Mouse (Mus musculus): Measurements from ENCODE around the gene Tns2. TPM values are rescaled to one million over a fixed set of nuclear protein-coding genes. Genes with fewer than 3 reads are reported as not detected.
A peak's percentile ranks its signal among the peaks of the same experiment; 100 is the strongest.

Tns2 gene
- polyA plus RNA-seq, 1 experiment: 1.4 TPM

DNA sequence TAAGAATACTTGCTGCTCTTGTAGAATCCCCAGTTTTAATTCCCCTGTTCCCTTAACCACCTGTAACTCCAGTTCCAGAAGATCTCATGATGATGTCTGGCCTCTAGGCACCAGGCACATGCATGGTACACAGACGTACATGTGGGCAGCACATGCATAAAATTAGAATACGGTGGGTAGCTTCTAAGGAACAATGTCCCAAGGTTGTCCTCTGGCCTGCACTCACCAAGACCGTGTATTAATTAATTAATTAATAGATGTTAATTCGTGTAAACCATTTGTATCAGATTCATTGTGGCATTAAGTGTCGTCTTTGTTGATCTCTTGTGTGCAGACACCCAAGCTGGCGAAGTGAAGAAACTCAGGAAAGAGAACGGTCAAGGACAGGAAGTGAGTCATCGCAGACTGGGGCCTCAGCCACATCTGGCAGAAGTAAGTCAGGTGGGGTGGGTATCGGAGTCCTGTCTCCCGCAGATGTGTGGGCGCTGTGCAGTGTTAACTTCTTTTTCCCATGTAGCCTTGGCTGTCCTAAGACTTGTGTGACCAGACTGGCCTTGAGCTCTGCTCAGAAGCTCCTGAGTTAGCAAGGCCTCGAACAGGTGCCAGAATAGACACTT is 9.0 kb upstream of the Tns2 start:
- Histone ChIP-seq H3K4me1 (ENCODE audit: control insufficient read depth, insufficient read depth, low read length) (peaks cover 24% of the 10 kb centered on the region), H3K27ac (ENCODE audit: insufficient read depth, low read depth, low read length) (0 out of 2 replicates have a peak overlapping the region, but pooled peaks have one; percentile 7), H3K4me3 (ENCODE audit: insufficient read depth, low read length) (no peak overlapping the region)
- no peak for TF ChIP-seq POLR2A (IDR thresholded peaks at IDR 0.05; ENCODE audit: borderline replicate concordance, low read depth, low read length)

- Histone ChIP-seq H3K27ac (ENCODE audit: insufficient read depth, low read depth, low read length) (no peak overlapping the region), H3K4me3 (ENCODE audit: insufficient read depth, low read length) (no peak overlapping the region), H3K4me1 (ENCODE audit: control insufficient read depth, insufficient read depth, low read length) (peaks cover 25% of the 10 kb centered on the region)
- TF ChIP-seq CTCF (IDR thresholded peaks at IDR 0.05; ENCODE audit: low read depth, low read length) (no peak), POLR2A (IDR thresholded peaks at IDR 0.05; ENCODE audit: borderline replicate concordance, low read depth, low read length) (no peak)
Measured at GRCm38 (mm10) chr15:102091688-102092087, 8.5 kb upstream of the Tns2 start.

- Histone ChIP-seq H3K4me3 (ENCODE audit: insufficient read depth, low read length) (no peak overlapping the region), H3K4me1 (ENCODE audit: control insufficient read depth, insufficient read depth, low read length) (peaks cover 27% of the 10 kb centered on the region), H3K27ac (ENCODE audit: insufficient read depth, low read depth, low read length) (no peak overlapping the region)
- no peak for TF ChIP-seq POLR2A (IDR thresholded peaks at IDR 0.05; ENCODE audit: borderline replicate concordance, low read depth, low read length)
- no peak for TF ChIP-seq CTCF (IDR thresholded peaks at IDR 0.05; ENCODE audit: low read depth, low read length)
Measured at GRCm38 (mm10) chr15:102092222-102092621, 8.0 kb upstream of the Tns2 start.

DNA sequence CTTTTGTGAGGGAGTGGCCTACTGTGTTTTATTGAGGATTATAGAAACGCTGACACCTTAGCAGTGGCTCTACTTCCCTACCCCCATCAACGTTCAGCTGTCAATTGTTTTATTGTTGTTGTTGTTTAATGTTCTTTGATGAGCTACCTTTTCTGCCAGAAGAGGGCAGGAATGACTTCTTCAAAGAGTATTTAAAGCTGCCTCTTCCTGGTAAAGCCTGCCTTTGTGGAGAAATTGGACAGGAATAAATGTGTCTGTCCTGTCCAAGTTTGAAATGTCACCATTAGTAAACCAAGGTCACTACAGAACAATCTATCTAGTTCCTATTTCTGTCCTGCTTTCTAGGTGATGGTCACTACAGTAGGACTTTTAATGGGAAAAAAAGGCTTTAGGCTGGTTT is 6.1 kb upstream of the Tns2 start:
- Histone ChIP-seq H3K4me3 (ENCODE audit: insufficient read depth, low read length) (no peak overlapping the region), H3K27ac (ENCODE audit: insufficient read depth, low read depth, low read length) (no peak overlapping the region), H3K4me1 (ENCODE audit: control insufficient read depth, insufficient read depth, low read length) (peaks cover 31% of the 10 kb centered on the region)
- TF ChIP-seq POLR2A (IDR thresholded peaks at IDR 0.05; ENCODE audit: borderline replicate concordance, low read depth, low read length): no peak
- no peak for TF ChIP-seq CTCF (IDR thresholded peaks at IDR 0.05; ENCODE audit: low read depth, low read length)

GRCm38 (mm10) chr15:102094988-102095387 is 5.2 kb upstream of the Tns2 start:
- Histone ChIP-seq H3K27ac (ENCODE audit: insufficient read depth, low read depth, low read length) (no peak overlapping the region), H3K4me1 (ENCODE audit: control insufficient read depth, insufficient read depth, low read length) (peaks cover 32% of the 10 kb centered on the region), H3K4me3 (ENCODE audit: insufficient read depth, low read length) (no peak overlapping the region)
- TF ChIP-seq CTCF (IDR thresholded peaks at IDR 0.05; ENCODE audit: low read depth, low read length): no peak
- no peak for TF ChIP-seq POLR2A (IDR thresholded peaks at IDR 0.05; ENCODE audit: borderline replicate concordance, low read depth, low read length)

GRCm38 (mm10) chr15:102097147-102097915 is 2.9 kb upstream of the Tns2 start:
- Histone ChIP-seq H3K4me1 (ENCODE audit: control insufficient read depth, insufficient read depth, low read length) (peaks cover 19% of the 10 kb centered on the region), H3K4me3 (ENCODE audit: insufficient read depth, low read length) (no peak overlapping the region), H3K27ac (ENCODE audit: insufficient read depth, low read depth, low read length) (no peak overlapping the region)
- no peak for TF ChIP-seq CTCF (IDR thresholded peaks at IDR 0.05; ENCODE audit: low read depth, low read length)

DNA sequence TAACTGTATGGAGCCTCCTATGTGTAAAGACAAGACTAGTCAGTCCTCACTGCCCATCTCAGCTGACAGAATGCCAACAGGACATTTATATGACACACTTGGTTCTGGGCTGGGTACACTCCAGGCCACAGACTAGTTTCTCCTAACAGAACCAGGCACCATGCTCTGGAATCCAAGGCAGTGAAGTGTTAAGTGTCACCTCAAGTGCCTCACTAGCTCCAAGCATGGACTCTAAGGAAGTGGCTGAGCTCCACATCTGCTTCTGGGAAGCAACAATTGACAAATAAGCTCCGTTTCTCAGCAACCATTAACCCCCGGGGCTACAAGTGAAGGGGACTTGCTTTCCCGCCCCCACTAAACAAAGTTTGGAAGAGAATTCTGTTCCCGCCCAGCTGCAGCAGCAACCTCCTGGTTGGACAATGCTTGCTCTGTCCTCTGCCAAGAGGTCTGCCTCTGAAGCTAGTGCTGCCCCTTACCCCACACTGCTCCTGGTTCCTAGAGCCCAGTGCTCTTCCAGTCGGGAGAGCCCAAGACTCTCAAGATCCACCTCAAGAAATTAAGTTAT is 2.1 kb upstream of the Tns2 start:
- Histone ChIP-seq H3K27ac (ENCODE audit: insufficient read depth, low read depth, low read length) (no peak overlapping the region), H3K4me1 (ENCODE audit: control insufficient read depth, insufficient read depth, low read length) (peaks cover 19% of the 10 kb centered on the region), H3K4me3 (ENCODE audit: insufficient read depth, low read length) (no peak overlapping the region)
- TF ChIP-seq POLR2A (IDR thresholded peaks at IDR 0.05; ENCODE audit: borderline replicate concordance, low read depth, low read length) (no peak), CTCF (IDR thresholded peaks at IDR 0.05; ENCODE audit: low read depth, low read length) (no peak)

DNA sequence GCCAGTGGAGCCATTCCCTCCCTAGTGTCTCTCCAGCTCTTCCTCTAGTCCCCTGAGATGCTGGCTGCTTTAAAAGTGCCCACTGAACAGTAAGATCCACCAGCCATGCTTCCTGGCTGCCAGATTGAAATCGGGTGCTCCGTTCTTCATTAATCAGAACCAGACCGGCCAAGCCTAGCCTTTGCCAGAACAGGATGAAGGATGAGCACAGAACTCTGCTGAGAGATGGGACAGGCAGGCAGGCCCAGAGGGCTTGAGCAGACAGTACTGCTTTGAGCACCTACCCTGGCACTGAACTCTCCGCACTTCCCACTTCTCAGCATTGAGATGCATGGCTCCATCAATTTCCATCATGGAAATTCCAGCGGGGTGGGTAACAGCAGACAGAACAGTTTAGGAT is 953 bp upstream of the Tns2 start:
- Histone ChIP-seq H3K27ac (ENCODE audit: insufficient read depth, low read depth, low read length) (no peak overlapping the region), H3K4me1 (ENCODE audit: control insufficient read depth, insufficient read depth, low read length) (peaks cover 19% of the 10 kb centered on the region), H3K4me3 (ENCODE audit: insufficient read depth, low read length) (no peak overlapping the region)
- TF ChIP-seq CTCF (IDR thresholded peaks at IDR 0.05; ENCODE audit: low read depth, low read length) (no peak), POLR2A (IDR thresholded peaks at IDR 0.05; ENCODE audit: borderline replicate concordance, low read depth, low read length) (no peak)

DNA sequence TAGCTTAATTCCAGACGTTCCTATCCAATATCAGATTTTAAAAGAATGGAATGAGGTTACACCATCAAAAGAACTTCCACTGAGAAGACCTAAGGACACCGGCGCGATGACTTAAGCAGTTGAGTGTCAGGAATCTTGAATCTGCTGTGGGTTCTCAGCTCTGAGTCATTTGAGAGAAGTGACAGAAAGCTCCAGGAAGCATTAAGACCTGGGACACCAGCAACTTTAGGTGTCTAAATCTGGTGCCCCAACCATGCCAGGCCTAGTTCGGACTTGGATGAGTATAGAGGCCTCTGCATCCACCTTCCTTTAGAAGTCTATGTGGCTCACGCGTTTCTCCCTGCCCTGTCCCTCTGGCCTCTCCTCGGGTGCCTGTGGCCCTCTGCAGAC is 447 bp upstream of the Tns2 start:
- TF ChIP-seq CTCF (IDR thresholded peaks at IDR 0.05; ENCODE audit: low read depth, low read length): no peak
- TF ChIP-seq POLR2A (IDR thresholded peaks at IDR 0.05; ENCODE audit: borderline replicate concordance, low read depth, low read length): no peak
- peaks cover 19% of the 10 kb centered on the region for H3K4me1 ChIP-seq (ENCODE audit: control insufficient read depth, insufficient read depth, low read length)
- H3K27ac ChIP-seq (ENCODE audit: insufficient read depth, low read depth, low read length): no peak overlapping the region

DNA sequence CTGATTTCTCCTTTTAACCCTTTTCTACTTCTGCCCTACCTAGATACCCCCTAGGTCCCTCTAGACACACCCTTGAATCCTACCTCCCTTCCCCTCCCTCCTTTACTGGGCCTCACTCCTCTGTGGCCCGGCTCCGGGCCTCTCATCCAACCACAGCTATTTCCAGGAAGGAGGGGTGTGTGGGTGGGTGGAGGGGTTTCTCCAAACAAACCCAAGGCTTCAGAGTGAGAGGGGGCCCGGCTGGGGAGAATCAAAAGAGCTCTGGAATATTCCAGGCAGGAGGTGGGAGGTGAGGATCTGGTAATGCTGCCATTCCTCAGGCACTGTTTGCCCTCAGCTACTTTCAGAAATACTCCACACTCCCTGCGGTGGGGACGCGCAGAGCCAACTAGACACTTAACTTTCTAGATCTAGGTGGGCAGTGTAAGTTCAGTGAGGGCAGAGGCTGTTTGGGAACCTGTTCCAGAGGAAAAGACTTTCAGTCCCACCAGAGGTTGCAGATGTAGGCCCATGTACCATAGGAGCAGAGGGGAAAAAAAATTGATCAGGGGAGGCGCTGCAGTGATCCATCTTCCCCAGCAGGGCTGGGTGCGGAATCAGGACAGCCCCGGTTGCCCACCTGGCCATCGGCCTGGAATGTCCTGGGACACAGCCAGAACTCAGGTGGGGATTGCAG is 921 bp downstream of the Tns2 start:
- H3K4me1 ChIP-seq (ENCODE audit: control insufficient read depth, insufficient read depth, low read length): peaks cover 12% of the 10 kb centered on the region; the same call in 1 of the 2 replicates
- TF ChIP-seq CTCF (IDR thresholded peaks at IDR 0.05; ENCODE audit: low read depth, low read length) (no peak), POLR2A (IDR thresholded peaks at IDR 0.05; ENCODE audit: borderline replicate concordance, low read depth, low read length) (no peak)
- no peak overlapping the region for H3K27ac ChIP-seq (ENCODE audit: insufficient read depth, low read depth, low read length)
- 0 out of 2 replicates have a peak overlapping the region, but pooled peaks have one; percentile 65 for H3K4me3 ChIP-seq (ENCODE audit: insufficient read depth, low read length)

More for the DNA sequence above, 447 bp upstream of the Tns2 start:
- H3K4me3 ChIP-seq (ENCODE audit: insufficient read depth, low read length): peak overlapping the region; percentile 65

Measured in bone marrow macrophage, adult 2 months (primary cell).